Mouse (Mus musculus): Measurements from ENCODE around the gene Tmem262. TPM values are rescaled to one million over a fixed set of nuclear protein-coding genes. Genes with fewer than 3 reads are reported as not detected.
A peak's percentile ranks its signal among the peaks of the same experiment; 100 is the strongest.

Tmem262 gene
- polyA plus RNA-seq, 1 experiment from 2014 or later = not detected

GRCm38 (mm10) chr19:6057313-6058096 lies 22.3 kb upstream of the Tmem262 start, which contains the start of the genes Mrpl49 and Fau:
TSS of gene Mrpl49 (minus strand) at chr19:6057785.
TSS of gene Fau (plus strand) at chr19:6057844.
- DNase-seq (ENCODE audit: low spot score, missing footprints) (peak; percentile 100), ATAC-seq (ENCODE audit: low FRiP score) (peak; percentile 86)
- Histone ChIP-seq H3K27ac (ENCODE audit: low read depth, low read length) (peak within 1 kb of the TSS; percentile 54; the same call in 1 of the 2 replicates), H3K4me2 (peak within 1 kb of the TSS; percentile 69), H3K9ac (ENCODE audit: low read length) (peak within 1 kb of the TSS; percentile 94), H3K4me3 (ENCODE audit: low read depth, low read length) (peak within 1 kb of the TSS; percentile 84), H3K4me1 (ENCODE audit: control insufficient read depth, insufficient read depth, low read length) (peaks cover 26% of the 10 kb centered on the region), H3K36me3 (ENCODE audit: control insufficient read depth, insufficient read depth, low read length) (peaks cover 16% of the 10 kb centered on the region), H3K9me3 (ENCODE audit: control insufficient read depth, low read length) (no peaks in the 10 kb centered on the region), H3K27me3 (ENCODE audit: control insufficient read depth, insufficient read depth, low read length) (no peaks in the 10 kb centered on the region)
- under 1% methylated on average over 63 of the region's 63 CpGs for WGBS

GRCm38 (mm10) chr19:6058513-6058912 lies 21.3 kb upstream of the Tmem262 start:
- Histone ChIP-seq H3K27me3 (ENCODE audit: control insufficient read depth, insufficient read depth, low read length) (no peaks in the 10 kb centered on the region), H3K27ac (ENCODE audit: low read depth, low read length) (no peak overlapping the region; the same call in 1 of the 2 replicates), H3K9me3 (ENCODE audit: control insufficient read depth, low read length) (no peaks in the 10 kb centered on the region), H3K9ac (ENCODE audit: low read length) (peak overlapping the region; percentile 94), H3K4me1 (ENCODE audit: control insufficient read depth, insufficient read depth, low read length) (peaks cover 29% of the 10 kb centered on the region), H3K4me2 (peak overlapping the region; percentile 69), H3K36me3 (ENCODE audit: control insufficient read depth, insufficient read depth, low read length) (peaks cover 9% of the 10 kb centered on the region), H3K4me3 (ENCODE audit: low read depth, low read length) (peak overlapping the region; percentile 84)
- no peak for ATAC-seq (ENCODE audit: low FRiP score)
- no peak for DNase-seq (ENCODE audit: low spot score, missing footprints)
- WGBS = 43% methylated on average over 5 of the region's 5 CpGs

GRCm38 (mm10) chr19:6058966-6059365 lies 20.9 kb upstream of the Tmem262 start:
- peak overlapping the region; percentile 69 for H3K4me2 ChIP-seq
- H3K27ac ChIP-seq (ENCODE audit: low read depth, low read length) = no peak overlapping the region
- WGBS = 85% methylated on average over 5 of the region's 5 CpGs
- no peak overlapping the region for H3K9ac ChIP-seq (ENCODE audit: low read length)
- DNase-seq (ENCODE audit: low spot score, missing footprints) = no peak
- no peak for ATAC-seq (ENCODE audit: low FRiP score)
- H3K9me3 ChIP-seq (ENCODE audit: control insufficient read depth, low read length) = no peaks in the 10 kb centered on the region
- peak overlapping the region; percentile 84; the same call in 1 of the 2 replicates for H3K4me3 ChIP-seq (ENCODE audit: low read depth, low read length)
- H3K27me3 ChIP-seq (ENCODE audit: control insufficient read depth, insufficient read depth, low read length) = no peaks in the 10 kb centered on the region
- H3K4me1 ChIP-seq (ENCODE audit: control insufficient read depth, insufficient read depth, low read length) = peaks cover 29% of the 10 kb centered on the region
- peaks cover 7% of the 10 kb centered on the region for H3K36me3 ChIP-seq (ENCODE audit: control insufficient read depth, insufficient read depth, low read length)

GRCm38 (mm10) chr19:6061021-6061533 lies 18.8 kb upstream of the Tmem262 start, which contains the start of gene Znhit2:
TSS of gene Znhit2 (plus strand) at chr19:6061192.
- WGBS = under 1% methylated on average over 58 of the region's 58 CpGs
- H3K4me3 ChIP-seq (ENCODE audit: low read depth, low read length) = peak within 1 kb of the TSS; percentile 86
- peak within 1 kb of the TSS; percentile 92 for H3K27ac ChIP-seq (ENCODE audit: low read depth, low read length)
- no peaks in the 10 kb centered on the region for H3K27me3 ChIP-seq (ENCODE audit: control insufficient read depth, insufficient read depth, low read length)
- DNase-seq (ENCODE audit: low spot score, missing footprints) = peak; percentile 98
- H3K4me1 ChIP-seq (ENCODE audit: control insufficient read depth, insufficient read depth, low read length) = peaks cover 30% of the 10 kb centered on the region
- H3K9ac ChIP-seq (ENCODE audit: low read length) = peak within 1 kb of the TSS; percentile 95
- no peaks in the 10 kb centered on the region for H3K9me3 ChIP-seq (ENCODE audit: control insufficient read depth, low read length)
- H3K36me3 ChIP-seq (ENCODE audit: control insufficient read depth, insufficient read depth, low read length) = peaks cover 2% of the 10 kb centered on the region; the same call in 1 of the 2 replicates
- ATAC-seq (ENCODE audit: low FRiP score) = peak; percentile 67
- H3K4me2 ChIP-seq = peak within 1 kb of the TSS; percentile 93

- Histone ChIP-seq H3K9ac (ENCODE audit: low read length) (peak overlapping the region; percentile 95), H3K4me2 (peak overlapping the region; percentile 93), H3K36me3 (ENCODE audit: control insufficient read depth, insufficient read depth, low read length) (peaks cover 2% of the 10 kb centered on the region; the same call in 1 of the 2 replicates), H3K27me3 (ENCODE audit: control insufficient read depth, insufficient read depth, low read length) (no peaks in the 10 kb centered on the region), H3K4me3 (ENCODE audit: low read depth, low read length) (peak overlapping the region; percentile 86), H3K9me3 (ENCODE audit: control insufficient read depth, low read length) (no peaks in the 10 kb centered on the region), H3K27ac (ENCODE audit: low read depth, low read length) (peak overlapping the region; percentile 92), H3K4me1 (ENCODE audit: control insufficient read depth, insufficient read depth, low read length) (peaks cover 31% of the 10 kb centered on the region)
- DNase-seq (ENCODE audit: low spot score, missing footprints) (peak; percentile 94), ATAC-seq (ENCODE audit: low FRiP score) (no peak)
- WGBS = 1% methylated on average over 44 of the region's 44 CpGs
Observed at GRCm38 (mm10) chr19:6061641-6062302, 18.1 kb upstream of the Tmem262 start.

- WGBS = 73% methylated on average over 5 of the region's 5 CpGs
- Histone ChIP-seq H3K4me3 (ENCODE audit: low read depth, low read length) (peak overlapping the region; percentile 86), H3K27me3 (ENCODE audit: control insufficient read depth, insufficient read depth, low read length) (no peaks in the 10 kb centered on the region), H3K9ac (ENCODE audit: low read length) (peak overlapping the region; percentile 95), H3K36me3 (ENCODE audit: control insufficient read depth, insufficient read depth, low read length) (peaks cover 2% of the 10 kb centered on the region; the same call in 1 of the 2 replicates), H3K27ac (ENCODE audit: low read depth, low read length) (no peak overlapping the region), H3K4me1 (ENCODE audit: control insufficient read depth, insufficient read depth, low read length) (peaks cover 34% of the 10 kb centered on the region), H3K9me3 (ENCODE audit: control insufficient read depth, low read length) (no peaks in the 10 kb centered on the region), H3K4me2 (peak overlapping the region; percentile 93)
- ATAC-seq (ENCODE audit: low FRiP score) (no peak), DNase-seq (ENCODE audit: low spot score, missing footprints) (no peak)
Observed at GRCm38 (mm10) chr19:6062418-6062817, 17.4 kb upstream of the Tmem262 start.

- Histone ChIP-seq H3K9me3 (ENCODE audit: control insufficient read depth, low read length) (no peaks in the 10 kb centered on the region), H3K27ac (ENCODE audit: low read depth, low read length) (no peak overlapping the region), H3K4me2 (no peak overlapping the region), H3K4me1 (ENCODE audit: control insufficient read depth, insufficient read depth, low read length) (peaks cover 37% of the 10 kb centered on the region), H3K4me3 (ENCODE audit: low read depth, low read length) (no peak overlapping the region), H3K27me3 (ENCODE audit: control insufficient read depth, insufficient read depth, low read length) (no peaks in the 10 kb centered on the region), H3K9ac (ENCODE audit: low read length) (no peak overlapping the region), H3K36me3 (ENCODE audit: control insufficient read depth, insufficient read depth, low read length) (peaks cover 2% of the 10 kb centered on the region; the same call in 1 of the 2 replicates)
- ATAC-seq (ENCODE audit: low FRiP score) (no peak), DNase-seq (ENCODE audit: low spot score, missing footprints) (no peak)
- 92% methylated on average over 6 of the region's 6 CpGs for WGBS
Observed at GRCm38 (mm10) chr19:6063081-6063480, 16.8 kb upstream of the Tmem262 start.

- no peak for DNase-seq (ENCODE audit: low spot score, missing footprints)
- no peaks in the 10 kb centered on the region for H3K9me3 ChIP-seq (ENCODE audit: control insufficient read depth, low read length)
- 39% methylated on average over 5 of the region's 5 CpGs for WGBS
- peak overlapping the region; percentile 77 for H3K9ac ChIP-seq (ENCODE audit: low read length)
- peaks cover 9% of the 10 kb centered on the region for H3K36me3 ChIP-seq (ENCODE audit: control insufficient read depth, insufficient read depth, low read length)
- no peaks in the 10 kb centered on the region for H3K27me3 ChIP-seq (ENCODE audit: control insufficient read depth, insufficient read depth, low read length)
- peak overlapping the region; percentile 72; the same call in 1 of the 2 replicates for H3K27ac ChIP-seq (ENCODE audit: low read depth, low read length)
- H3K4me2 ChIP-seq = peak overlapping the region; percentile 96
- ATAC-seq (ENCODE audit: low FRiP score) = peak; percentile 0; the same call in 1 of the 2 replicates
- peaks cover 28% of the 10 kb centered on the region for H3K4me1 ChIP-seq (ENCODE audit: control insufficient read depth, insufficient read depth, low read length)
- peak overlapping the region; percentile 53 for H3K4me3 ChIP-seq (ENCODE audit: low read depth, low read length)
Observed at GRCm38 (mm10) chr19:6066571-6066970, 13.3 kb upstream of the Tmem262 start.

Measured in midbrain, embryonic 11.5 days (tissue).